ENCODE assay signal across 22 mouse cellular contexts in genomic region chr10:51946189-51946588, GRCm38 (mm10).
DNase-seq lines count a peak whose midpoint lies in the region; ATAC-seq lines count a peak whose summit lies in the region.
"Had no signal": no experiment of that assay in that cellular context is flagged by ENCODE, and none has a peak within 500 bp of the region (broad histone marks: within the 10 kb centered on the region; RNA-seq: fewer than 3 reads in every experiment).

No protein-coding gene starts in this region.

- no peaks in the 10 kb centered on the region for H3K9me3 ChIP-seq in limb, embryonic 15.5 days
- no peaks in the 10 kb centered on the region for H3K9me3 ChIP-seq in midbrain, embryonic 14.5 days (ENCODE audit: control insufficient read depth, low read length)
- H3K9me3 ChIP-seq: embryonic facial prominence, embryonic 12.5 days; heart, embryonic 12.5 days; neural tube, embryonic 15.5 days had no signal

- no peaks in the 10 kb centered on the region for H3K27me3 ChIP-seq in limb, embryonic 15.5 days
- H3K27me3 ChIP-seq in midbrain, embryonic 14.5 days (ENCODE audit: control insufficient read depth, insufficient read depth, low read length) = no peaks in the 10 kb centered on the region
- H3K27me3 ChIP-seq: embryonic facial prominence, embryonic 12.5 days; heart, embryonic 12.5 days; neural tube, embryonic 15.5 days had no signal

- no peaks in the 10 kb centered on the region for H3K36me3 ChIP-seq in limb, embryonic 15.5 days
- H3K36me3 ChIP-seq in midbrain, embryonic 14.5 days (ENCODE audit: control insufficient read depth, insufficient read depth, low read length) = no peaks in the 10 kb centered on the region
- H3K36me3 ChIP-seq: embryonic facial prominence, embryonic 12.5 days; heart, embryonic 12.5 days; neural tube, embryonic 15.5 days had no signal

- no peak overlapping the region for H3K9ac ChIP-seq in limb, embryonic 15.5 days
- no peak overlapping the region for H3K9ac ChIP-seq in midbrain, embryonic 14.5 days (replicated peaks; ENCODE audit: low read length)
- H3K9ac ChIP-seq: embryonic facial prominence, embryonic 12.5 days; heart, embryonic 12.5 days; liver, postnatal 0 days; neural tube, embryonic 15.5 days had no signal

- no peak overlapping the region for H3K27ac ChIP-seq in limb, embryonic 15.5 days
- no peak overlapping the region for H3K27ac ChIP-seq in midbrain, embryonic 14.5 days (replicated peaks; ENCODE audit: low read depth, low read length)
- H3K27ac ChIP-seq: embryonic facial prominence, embryonic 12.5 days; hindbrain, postnatal 0 days; macrophage; neural tube, embryonic 15.5 days; stomach, postnatal 0 days had no signal

- H3K4me2 ChIP-seq in limb, embryonic 15.5 days = no peak overlapping the region
- no peak overlapping the region for H3K4me2 ChIP-seq in midbrain, embryonic 14.5 days (ENCODE audit: low read length)
- H3K4me2 ChIP-seq: embryonic facial prominence, embryonic 12.5 days; heart, embryonic 12.5 days; liver, embryonic 11.5 days; neural tube, embryonic 15.5 days had no signal

- no peak for DNase-seq in frontal cortex, postnatal 36 days (ENCODE audit: low spot score in 2 of 2)
- peak; percentile 21 for DNase-seq in 3134 (ENCODE audit: extremely low read depth, insufficient read length, low spot score)
- peak; percentile 48 for DNase-seq in Muller cell, postnatal 12 days (ENCODE audit: inconsistent ontology term)
- no peak for DNase-seq in spleen, postnatal 36 days (ENCODE audit: low spot score in 2 of 2)
- no peak for DNase-seq in midbrain, embryonic 14.5 days
- DNase-seq: adrenal gland, adult 2 months; cerebellum, adult 18-20 months; kidney, adult 9 months; kidney, postnatal 36 days; liver, postnatal 0 days; thymus, adult 2 months had no signal

- peak; percentile 74 for ATAC-seq in frontal cortex, adult (ENCODE audit: low TSS enrichment)
- 0 out of 2 replicates have a peak, but pooled peaks have one; percentile 53 for ATAC-seq in limb, embryonic 15.5 days (ENCODE audit: insufficient number of reproducible peaks, low FRiP score, low TSS enrichment, low read depth)
- ATAC-seq in midbrain, embryonic 14.5 days (ENCODE audit: low FRiP score, low TSS enrichment) = no peak
- ATAC-seq: hindbrain, postnatal 0 days; intestine, embryonic 16.5 days; liver, postnatal 0 days had no signal

- H3K4me1 ChIP-seq in limb, embryonic 15.5 days = no peaks in the 10 kb centered on the region
- no peaks in the 10 kb centered on the region for H3K4me1 ChIP-seq in midbrain, embryonic 14.5 days (ENCODE audit: control insufficient read depth, insufficient read depth, low read length)

- H3K4me3 ChIP-seq in limb, embryonic 15.5 days = no peak overlapping the region
- no peak overlapping the region for H3K4me3 ChIP-seq in midbrain, embryonic 14.5 days (replicated peaks; ENCODE audit: low read depth, low read length)
- H3K4me3 ChIP-seq: embryonic facial prominence, embryonic 12.5 days; erythroblast, embryonic 14.5 days; heart, embryonic 12.5 days; neural tube, embryonic 15.5 days had no signal

Comparison
In these comparisons a context has a peak if more than half of its experiments do, and no peak if none do; other contexts are left out.
1. DNase-seq: peak in 3134 (single experiment) and Muller cell, postnatal 12 days (single experiment); none in frontal cortex, postnatal 36 days (0 of 2), spleen, postnatal 36 days (0 of 2) and midbrain, embryonic 14.5 days (single experiment).